Mouse (Mus musculus) ovary, adult 18-20 months (tissue): Measurements from ENCODE around the gene Ecel1.

Source experiments
- DNase-seq: peaks from one replicate; pipeline ENCODE4 v3.0.0; 2022; ENCODE audit warnings: low spot score, mixed read lengths

Gene Ecel1

GRCm38 (mm10) chr1:87170458-87170857, 14.1 kb upstream of the Ecel1 start:
- DNase-seq = no peak

- no peak for DNase-seq
Observed at GRCm38 (mm10) chr1:87164796-87165184, 8.5 kb upstream of the Ecel1 start.

GRCm38 (mm10) chr1:87164164-87164795, 8.0 kb upstream of the Ecel1 start:
- no peak for DNase-seq

- DNase-seq = no peak
Observed at GRCm38 (mm10) chr1:87159396-87159795, 3.1 kb upstream of the Ecel1 start.

GRCm38 (mm10) chr1:87155531-87156198, 656 bp downstream of the Ecel1 start:
- DNase-seq = no peak

GRCm38 (mm10) chr1:87154501-87155120, 1.7 kb downstream of the Ecel1 start:
- DNase-seq = no peak

GRCm38 (mm10) chr1:87153776-87154500, 2.4 kb downstream of the Ecel1 start:
- no peak for DNase-seq

- DNase-seq = no peak
Observed at GRCm38 (mm10) chr1:87151286-87151685, 5.0 kb downstream of the Ecel1 start.

GRCm38 (mm10) chr1:87149422-87149821, 6.9 kb downstream of the Ecel1 start:
- no peak for DNase-seq

GRCm38 (mm10) chr1:87143141-87143540, 13.2 kb downstream of the Ecel1 start:
- DNase-seq = no peak

- DNase-seq = no peak
Observed at GRCm38 (mm10) chr1:87142456-87142855, 13.9 kb downstream of the Ecel1 start.

- DNase-seq = no peak
Observed at GRCm38 (mm10) chr1:87141550-87141949, 14.8 kb downstream of the Ecel1 start.

GRCm38 (mm10) chr1:87131803-87132202, 24.5 kb downstream of the Ecel1 start:
- DNase-seq = no peak

GRCm38 (mm10) chr1:87127206-87128030, 28.9 kb downstream of the Ecel1 start:
- DNase-seq = no peak

- DNase-seq = no peak
Observed at GRCm38 (mm10) chr1:87124673-87125072, 31.6 kb downstream of the Ecel1 start, which contains the start of gene Akp3. Gene Akp3 (plus strand): TSS chr1:87124973.

GRCm38 (mm10) chr1:87114784-87115183, 41.5 kb downstream of the Ecel1 start:
- DNase-seq = no peak

- no peak for DNase-seq
Observed at GRCm38 (mm10) chr1:87111719-87112354, 44.5 kb downstream of the Ecel1 start.

- no peak for DNase-seq
Observed at GRCm38 (mm10) chr1:87108564-87108963, 47.8 kb downstream of the Ecel1 start.

GRCm38 (mm10) chr1:87106536-87106935, 49.8 kb downstream of the Ecel1 start:
- DNase-seq = no peak

GRCm38 (mm10) chr1:87103936-87104335, 52.4 kb downstream of the Ecel1 start:
- DNase-seq = no peak

GRCm38 (mm10) chr1:87102114-87102513, 54.2 kb downstream of the Ecel1 start:
- no peak for DNase-seq
